9 mouse cellular contexts compared by ENCODE assay signal in genomic region chr7:112865739-112866138, GRCm38 (mm10).
DNase-seq lines count a peak whose midpoint lies in the region; ATAC-seq and TF ChIP-seq lines count a peak whose summit lies in the region.
"Had no signal": no experiment of that assay in that cellular context is flagged by ENCODE, and none has a peak within 500 bp of the region (broad histone marks: within the 10 kb centered on the region; RNA-seq: fewer than 3 reads in every experiment).

No protein-coding gene starts in this region.

- H3K27ac ChIP-seq in midbrain, embryonic 14.5 days (replicated peaks; ENCODE audit: low read depth, low read length) = no peak overlapping the region
- no peak overlapping the region for H3K27ac ChIP-seq in midbrain, embryonic 11.5 days (ENCODE audit: low read depth, low read length)
- H3K27ac ChIP-seq in cortical plate, adult 2 months (ENCODE audit: insufficient read depth, low read length) = no peak overlapping the region
- H3K27ac ChIP-seq: neural tube, embryonic 12.5 days had no signal

- H3K4me3 ChIP-seq in midbrain, embryonic 14.5 days (replicated peaks; ENCODE audit: low read depth, low read length) = no peak overlapping the region
- no peak overlapping the region for H3K4me3 ChIP-seq in midbrain, embryonic 11.5 days (ENCODE audit: low read depth, low read length)
- no peak overlapping the region for H3K4me3 ChIP-seq in cortical plate, adult 2 months (ENCODE audit: insufficient read depth, low read length)
- H3K4me3 ChIP-seq: neural tube, embryonic 12.5 days had no signal

- TF ChIP-seq CTCF in cortical plate, adult 2 months (IDR thresholded peaks at IDR 0.05; ENCODE audit: extremely low read depth, insufficient read depth, low read length) = peak; percentile 79

- peak; percentile 81 for DNase-seq in midbrain, embryonic 14.5 days
- no peak for DNase-seq in midbrain, embryonic 11.5 days (ENCODE audit: low spot score, missing footprints)
- DNase-seq in adipocyte (ENCODE audit: low spot score) = peak; percentile 88
- DNase-seq in heart, adult 8-10 months (ENCODE audit: low spot score) = peak; percentile 71
- DNase-seq in layer of hippocampus, postnatal 36 days = peak; percentile 59 to 60
- DNase-seq in ovary, postnatal 14 days (ENCODE audit: low spot score) = peak; percentile 59
- no peak for DNase-seq in thymus, adult 18-20 months

- no peak overlapping the region for H3K9ac ChIP-seq in midbrain, embryonic 14.5 days (replicated peaks; ENCODE audit: low read length)
- H3K9ac ChIP-seq in midbrain, embryonic 11.5 days (ENCODE audit: low read length) = no peak overlapping the region
- H3K9ac ChIP-seq: neural tube, embryonic 12.5 days had no signal

- H3K27me3 ChIP-seq in midbrain, embryonic 14.5 days (ENCODE audit: control insufficient read depth, insufficient read depth, low read length) = no peaks in the 10 kb centered on the region
- H3K27me3 ChIP-seq in midbrain, embryonic 11.5 days (ENCODE audit: control insufficient read depth, insufficient read depth, low read length) = no peaks in the 10 kb centered on the region
- H3K27me3 ChIP-seq: neural tube, embryonic 12.5 days had no signal

- H3K36me3 ChIP-seq in midbrain, embryonic 14.5 days (ENCODE audit: control insufficient read depth, insufficient read depth, low read length) = peaks cover 12% of the 10 kb centered on the region
- H3K36me3 ChIP-seq in midbrain, embryonic 11.5 days (ENCODE audit: control insufficient read depth, insufficient read depth, low read length) = peaks cover 6% of the 10 kb centered on the region; the same call in 1 of the 2 replicates

- no peak for TF ChIP-seq POLR2A in cortical plate, adult 2 months (IDR thresholded peaks at IDR 0.05; ENCODE audit: extremely low read depth, insufficient read depth, low read length)

- WGBS in midbrain, embryonic 14.5 days = 9% methylated on average over 2 of the region's 2 CpGs
- WGBS in midbrain, embryonic 11.5 days = 9% methylated on average over 2 of the region's 2 CpGs

- ATAC-seq in midbrain, embryonic 14.5 days (ENCODE audit: low FRiP score, low TSS enrichment) = no peak
- ATAC-seq in midbrain, embryonic 11.5 days (ENCODE audit: low FRiP score) = no peak

- H3K4me2 ChIP-seq in midbrain, embryonic 14.5 days (ENCODE audit: low read length) = no peak overlapping the region
- H3K4me2 ChIP-seq in midbrain, embryonic 11.5 days = no peak overlapping the region
- H3K4me2 ChIP-seq: neural tube, embryonic 12.5 days had no signal

- H3K4me1 ChIP-seq in midbrain, embryonic 14.5 days (ENCODE audit: control insufficient read depth, insufficient read depth, low read length) = no peaks in the 10 kb centered on the region
- H3K4me1 ChIP-seq in midbrain, embryonic 11.5 days (ENCODE audit: control insufficient read depth, insufficient read depth, low read length) = no peaks in the 10 kb centered on the region; the same call in 1 of the 2 replicates
- 0 out of 2 replicates have a peak, but pooled peaks cover 2% of the 10 kb centered on the region for H3K4me1 ChIP-seq in cortical plate, adult 2 months (ENCODE audit: control insufficient read depth, insufficient read depth, low read length)

- no peaks in the 10 kb centered on the region for H3K9me3 ChIP-seq in midbrain, embryonic 14.5 days (ENCODE audit: control insufficient read depth, low read length)
- H3K9me3 ChIP-seq in midbrain, embryonic 11.5 days (ENCODE audit: control insufficient read depth, low read length) = no peaks in the 10 kb centered on the region
- H3K9me3 ChIP-seq: neural tube, embryonic 12.5 days had no signal

Comparison
In these comparisons a context has a peak if more than half of its experiments do, and no peak if none do; other contexts are left out.
1. DNase-seq: peak in midbrain, embryonic 14.5 days (single experiment), adipocyte (single experiment), heart, adult 8-10 months (single experiment), layer of hippocampus, postnatal 36 days (2 of 2) and ovary, postnatal 14 days (single experiment); none in midbrain, embryonic 11.5 days (single experiment) and thymus, adult 18-20 months (0 of 2).